Mouse (Mus musculus): Measurements from ENCODE around the gene Sbf1.

DNA sequence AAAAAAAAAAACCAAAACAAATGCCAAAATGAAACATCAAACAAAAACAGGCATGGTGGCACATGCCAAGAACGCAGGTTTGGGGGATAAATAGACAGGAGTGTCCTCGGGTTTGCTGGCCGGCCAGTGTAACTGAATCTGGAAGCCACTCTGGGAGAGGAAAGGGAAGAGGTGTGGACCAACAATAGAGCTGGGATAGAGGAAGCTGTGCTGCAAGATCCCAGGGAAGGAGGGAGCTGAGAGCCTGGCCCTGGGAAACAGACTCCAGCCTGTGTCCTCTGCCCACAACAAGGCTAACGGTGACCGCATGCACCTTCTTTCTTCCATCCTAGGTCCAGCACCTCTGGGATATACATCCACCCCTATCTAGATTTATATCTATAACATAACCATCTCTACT lies 35.3 kb upstream of the Sbf1 start:
- TF ChIP-seq CTCF (IDR thresholded peaks at IDR 0.05; ENCODE audit: low read depth, low read length) = no peak
- no peak for TF ChIP-seq POLR2A (IDR thresholded peaks at IDR 0.05; ENCODE audit: extremely low read depth, insufficient read depth, low read length)
